10 mouse cellular contexts compared by ENCODE assay signal in genomic region chr3:122130771-122131170, GRCm38 (mm10).
DNase-seq lines count a peak whose midpoint lies in the region; ATAC-seq and TF ChIP-seq lines count a peak whose summit lies in the region.
"Had no signal": no experiment of that assay in that cellular context is flagged by ENCODE, and none has a peak within 500 bp of the region (broad histone marks: within the 10 kb centered on the region; RNA-seq: fewer than 3 reads in every experiment).

No protein-coding gene starts in this region.

- no peak overlapping the region for H3K9ac ChIP-seq in liver, postnatal 0 days (replicated peaks)
- no peak overlapping the region for H3K9ac ChIP-seq in forebrain, embryonic 16.5 days (replicated peaks; ENCODE audit: low read depth, low read length)
- H3K9ac ChIP-seq: limb, embryonic 15.5 days had no signal

- peaks cover 8% of the 10 kb centered on the region; the same call in 1 of the 2 replicates for H3K4me1 ChIP-seq in liver, postnatal 0 days (ENCODE audit: insufficient read depth)
- H3K4me1 ChIP-seq in forebrain, embryonic 16.5 days (replicated peaks; ENCODE audit: control insufficient read depth, insufficient read depth, low read length) = no peaks in the 10 kb centered on the region

- TF ChIP-seq CTCF in C2C12 (IDR thresholded peaks at IDR 0.05; ENCODE audit: control insufficient read depth, insufficient read depth, insufficient read length) = no peak
- no peak for TF ChIP-seq CTCF in liver, postnatal 0 days (IDR thresholded peaks at IDR 0.05; ENCODE audit: low read depth)

- ATAC-seq in liver, postnatal 0 days = peak; percentile 80
- no peak for ATAC-seq in forebrain, embryonic 16.5 days

- H3K4me3 ChIP-seq in C2C12 (ENCODE audit: insufficient read depth, poor library complexity, severe bottlenecking) = no peak overlapping the region
- no peak overlapping the region for H3K4me3 ChIP-seq in liver, postnatal 0 days (ENCODE audit: low read depth, low read length)
- H3K4me3 ChIP-seq in forebrain, embryonic 16.5 days (replicated peaks; ENCODE audit: low read length) = no peak overlapping the region
- H3K4me3 ChIP-seq: erythroblast, embryonic 14.5 days; limb, embryonic 15.5 days had no signal

- no peak overlapping the region for H3K27ac ChIP-seq in liver, postnatal 0 days (ENCODE audit: low read depth)
- no peak overlapping the region for H3K27ac ChIP-seq in forebrain, embryonic 16.5 days (ENCODE audit: low read length)
- H3K27ac ChIP-seq: limb, embryonic 15.5 days had no signal

- no peaks in the 10 kb centered on the region for H3K36me3 ChIP-seq in C2C12 (ENCODE audit: control insufficient read depth, insufficient read depth)
- H3K36me3 ChIP-seq in liver, postnatal 0 days (replicated peaks; ENCODE audit: insufficient read depth, low read length) = no peaks in the 10 kb centered on the region
- H3K36me3 ChIP-seq in forebrain, embryonic 16.5 days (ENCODE audit: control insufficient read depth, insufficient read depth) = no peaks in the 10 kb centered on the region
- H3K36me3 ChIP-seq: limb, embryonic 15.5 days had no signal

- H3ac ChIP-seq in C2C12 (ENCODE audit: control insufficient read depth, insufficient read length, low read depth) = no peak overlapping the region

- TF ChIP-seq EP300 in liver, postnatal 0 days (IDR thresholded peaks at IDR 0.05; ENCODE audit: low read depth) = peak; percentile 55

- H3K27me3 ChIP-seq in C2C12 (ENCODE audit: control insufficient read depth, insufficient read depth, insufficient read length) = peaks cover 13% of the 10 kb centered on the region
- H3K27me3 ChIP-seq in liver, postnatal 0 days (ENCODE audit: insufficient read depth, low read length) = no peaks in the 10 kb centered on the region
- no peaks in the 10 kb centered on the region for H3K27me3 ChIP-seq in forebrain, embryonic 16.5 days (replicated peaks; ENCODE audit: control insufficient read depth, insufficient read depth, low read length)
- H3K27me3 ChIP-seq: limb, embryonic 15.5 days had no signal

- intact Hi-C loops in heart, postnatal 25 days (cut with DNase I) = no loop called here

- no peak overlapping the region for H3K4me2 ChIP-seq in liver, postnatal 0 days (ENCODE audit: low read depth, low read length)
- no peak overlapping the region for H3K4me2 ChIP-seq in forebrain, embryonic 16.5 days (ENCODE audit: low read length)
- H3K4me2 ChIP-seq: limb, embryonic 15.5 days had no signal

- no peaks in the 10 kb centered on the region for H3K79me2 ChIP-seq in C2C12 (ENCODE audit: control insufficient read depth, insufficient read depth)

- 47% methylated on average over 4 of the region's 4 CpGs for WGBS in liver, postnatal 0 days (ENCODE audit: insufficient replicate concordance)
- 63% methylated on average over 4 of the region's 4 CpGs for WGBS in forebrain, embryonic 16.5 days

- no peaks in the 10 kb centered on the region for H3K79me3 ChIP-seq in C2C12 (ENCODE audit: low read depth)

- no peaks in the 10 kb centered on the region for H3K9me3 ChIP-seq in liver, postnatal 0 days (ENCODE audit: low read length)
- no peaks in the 10 kb centered on the region for H3K9me3 ChIP-seq in forebrain, embryonic 16.5 days (ENCODE audit: control insufficient read depth, low read length)
- H3K9me3 ChIP-seq: limb, embryonic 15.5 days had no signal

- peak; percentile 28 for DNase-seq in adrenal gland, postnatal 25 days
- DNase-seq in heart, postnatal 25 days (ENCODE audit: low spot score) = peak; percentile 69
- DNase-seq in liver, postnatal 0 days = no peak
- DNase-seq in embryo, embryonic 9.5 days (ENCODE audit: extremely low spot score) = no peak
- DNase-seq in retina, embryonic 14.5 days (ENCODE audit: low spot score) = no peak
- no peak for DNase-seq in frontal cortex, postnatal 14 days (ENCODE audit: low spot score in 2 of 2)

TF ChIP-seq in C2C12, 6 proteins besides CTCF, POLR2A, EP300 and RAD21:
- TF ChIP-seq USF1 (IDR thresholded peaks at IDR 0.05; ENCODE audit: low read depth) (no peak), MYOD1 (IDR thresholded peaks at IDR 0.05; ENCODE audit: control insufficient read depth, insufficient read length, low read depth) (peak; percentile 9), MYOG (IDR thresholded peaks at IDR 0.05; ENCODE audit: control insufficient read depth, extremely low read depth, insufficient read length) (no peak), FOSL1 (IDR thresholded peaks at IDR 0.05; ENCODE audit: insufficient read depth, low read length, poor library complexity, severe bottlenecking) (peak; percentile 90)

Comparison
In these comparisons a context has a peak if more than half of its experiments do, and no peak if none do; other contexts are left out.
1. DNase-seq: peak in adrenal gland, postnatal 25 days (single experiment) and heart, postnatal 25 days (single experiment); none in liver, postnatal 0 days (single experiment), embryo, embryonic 9.5 days (single experiment), retina, embryonic 14.5 days (single experiment) and frontal cortex, postnatal 14 days (0 of 2).